Mouse (Mus musculus): ENCODE data around the gene Serpinf1. TPM values are rescaled to one million over a fixed set of nuclear protein-coding genes. Genes with fewer than 3 reads are reported as not detected.

Serpinf1 gene
- polyA plus RNA-seq, 1 experiment from 2014 or later = 45.4 TPM

- H3K4me1 ChIP-seq (ENCODE audit: control insufficient read depth, insufficient read depth, low read depth, low read length) = no peaks in the 10 kb centered on the region
- H3K4me2 ChIP-seq (ENCODE audit: low read length) = no peak overlapping the region
- H3K9ac ChIP-seq (ENCODE audit: low read depth, low read length) = no peak overlapping the region
- no peaks in the 10 kb centered on the region for H3K27me3 ChIP-seq (replicated peaks; ENCODE audit: control insufficient read depth, insufficient read depth, low read length)
- H3K4me3 ChIP-seq (ENCODE audit: low read length) = no peak overlapping the region
- no peaks in the 10 kb centered on the region for H3K9me3 ChIP-seq (ENCODE audit: control insufficient read depth, low read length)
- no peak overlapping the region for H3K27ac ChIP-seq (ENCODE audit: low read depth, low read length)
- WGBS = 78% methylated on average over 7 of the region's 7 CpGs
- no peak for ATAC-seq
- H3K36me3 ChIP-seq (ENCODE audit: control insufficient read depth, insufficient read depth, low read length) = no peaks in the 10 kb centered on the region
These were observed 2.5 kb downstream of the Serpinf1 start for GRCm38 (mm10) chr11:75420037-75420436.

DNA sequence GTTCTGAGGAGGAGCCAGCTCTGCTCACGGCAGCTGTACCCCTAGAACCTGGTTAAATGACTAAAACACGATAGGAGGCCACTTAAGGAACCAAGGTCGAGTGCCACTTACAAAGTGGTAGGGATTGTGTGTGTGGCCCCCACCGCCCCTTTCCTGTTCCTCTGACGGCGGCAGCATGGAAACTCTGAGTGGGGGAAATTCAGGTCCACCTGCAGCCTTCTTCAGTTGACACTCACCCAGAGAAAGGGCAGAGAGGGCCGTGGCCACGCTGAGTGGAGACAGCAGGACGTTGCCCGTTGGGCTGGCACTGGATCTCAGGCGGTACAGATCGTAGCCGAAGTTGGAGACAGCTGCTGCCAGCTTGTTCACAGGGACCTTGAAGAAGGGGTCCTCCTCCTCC, 6.5 kb downstream of the Serpinf1 start:
- ATAC-seq = no peak
- H3K27me3 ChIP-seq (replicated peaks; ENCODE audit: control insufficient read depth, insufficient read depth, low read length) = no peaks in the 10 kb centered on the region
- no peaks in the 10 kb centered on the region for H3K9me3 ChIP-seq (ENCODE audit: control insufficient read depth, low read length)
- no peak overlapping the region for H3K9ac ChIP-seq (ENCODE audit: low read depth, low read length)
- H3K4me1 ChIP-seq (ENCODE audit: control insufficient read depth, insufficient read depth, low read depth, low read length) = no peaks in the 10 kb centered on the region
- 85% methylated on average over 13 of the region's 13 CpGs for WGBS
- H3K4me2 ChIP-seq (ENCODE audit: low read length) = no peak overlapping the region
- H3K36me3 ChIP-seq (ENCODE audit: control insufficient read depth, insufficient read depth, low read length) = no peaks in the 10 kb centered on the region
- H3K4me3 ChIP-seq (ENCODE audit: low read length) = no peak overlapping the region
- H3K27ac ChIP-seq (ENCODE audit: low read depth, low read length) = no peak overlapping the region

GRCm38 (mm10) chr11:75415096-75415495, 7.4 kb downstream of the Serpinf1 start:
- H3K9ac ChIP-seq (ENCODE audit: low read depth, low read length) = no peak overlapping the region
- WGBS = 48% methylated on average over 7 of the region's 7 CpGs
- no peak overlapping the region for H3K27ac ChIP-seq (ENCODE audit: low read depth, low read length)
- H3K4me1 ChIP-seq (ENCODE audit: control insufficient read depth, insufficient read depth, low read depth, low read length) = no peaks in the 10 kb centered on the region
- no peak overlapping the region for H3K4me2 ChIP-seq (ENCODE audit: low read length)
- no peaks in the 10 kb centered on the region for H3K27me3 ChIP-seq (replicated peaks; ENCODE audit: control insufficient read depth, insufficient read depth, low read length)
- H3K9me3 ChIP-seq (ENCODE audit: control insufficient read depth, low read length) = no peaks in the 10 kb centered on the region
- no peak for ATAC-seq
- no peak overlapping the region for H3K4me3 ChIP-seq (ENCODE audit: low read length)
- H3K36me3 ChIP-seq (ENCODE audit: control insufficient read depth, insufficient read depth, low read length) = no peaks in the 10 kb centered on the region

DNA sequence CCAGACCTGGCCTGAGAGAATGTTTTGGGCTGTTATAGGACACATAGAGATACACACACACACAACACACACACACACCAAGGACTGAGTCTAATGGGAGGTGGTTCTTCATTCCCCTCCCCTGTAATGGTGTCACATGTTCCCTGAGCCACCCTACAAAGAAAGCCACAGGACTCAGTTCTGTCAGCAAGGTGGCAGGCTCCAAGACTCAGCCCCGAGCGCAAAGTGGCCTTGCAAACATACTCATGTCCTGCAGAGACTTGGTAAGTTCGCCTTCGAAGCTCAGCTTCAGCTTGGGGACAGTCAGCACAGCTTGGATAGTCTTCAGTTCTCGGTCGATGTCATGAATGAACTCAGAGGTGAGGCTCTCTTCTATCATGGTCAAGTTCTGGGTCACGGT, 11.9 kb downstream of the Serpinf1 start:
- Histone ChIP-seq H3K27me3 (replicated peaks; ENCODE audit: control insufficient read depth, insufficient read depth, low read length) (no peaks in the 10 kb centered on the region), H3K4me3 (ENCODE audit: low read length) (no peak overlapping the region), H3K4me1 (ENCODE audit: control insufficient read depth, insufficient read depth, low read depth, low read length) (no peaks in the 10 kb centered on the region), H3K36me3 (ENCODE audit: control insufficient read depth, insufficient read depth, low read length) (no peaks in the 10 kb centered on the region), H3K9ac (ENCODE audit: low read depth, low read length) (no peak overlapping the region), H3K9me3 (ENCODE audit: control insufficient read depth, low read length) (no peaks in the 10 kb centered on the region), H3K27ac (ENCODE audit: low read depth, low read length) (no peak overlapping the region), H3K4me2 (ENCODE audit: low read length) (no peak overlapping the region)
- no peak for ATAC-seq
- WGBS = 93% methylated on average over 7 of the region's 7 CpGs

DNA sequence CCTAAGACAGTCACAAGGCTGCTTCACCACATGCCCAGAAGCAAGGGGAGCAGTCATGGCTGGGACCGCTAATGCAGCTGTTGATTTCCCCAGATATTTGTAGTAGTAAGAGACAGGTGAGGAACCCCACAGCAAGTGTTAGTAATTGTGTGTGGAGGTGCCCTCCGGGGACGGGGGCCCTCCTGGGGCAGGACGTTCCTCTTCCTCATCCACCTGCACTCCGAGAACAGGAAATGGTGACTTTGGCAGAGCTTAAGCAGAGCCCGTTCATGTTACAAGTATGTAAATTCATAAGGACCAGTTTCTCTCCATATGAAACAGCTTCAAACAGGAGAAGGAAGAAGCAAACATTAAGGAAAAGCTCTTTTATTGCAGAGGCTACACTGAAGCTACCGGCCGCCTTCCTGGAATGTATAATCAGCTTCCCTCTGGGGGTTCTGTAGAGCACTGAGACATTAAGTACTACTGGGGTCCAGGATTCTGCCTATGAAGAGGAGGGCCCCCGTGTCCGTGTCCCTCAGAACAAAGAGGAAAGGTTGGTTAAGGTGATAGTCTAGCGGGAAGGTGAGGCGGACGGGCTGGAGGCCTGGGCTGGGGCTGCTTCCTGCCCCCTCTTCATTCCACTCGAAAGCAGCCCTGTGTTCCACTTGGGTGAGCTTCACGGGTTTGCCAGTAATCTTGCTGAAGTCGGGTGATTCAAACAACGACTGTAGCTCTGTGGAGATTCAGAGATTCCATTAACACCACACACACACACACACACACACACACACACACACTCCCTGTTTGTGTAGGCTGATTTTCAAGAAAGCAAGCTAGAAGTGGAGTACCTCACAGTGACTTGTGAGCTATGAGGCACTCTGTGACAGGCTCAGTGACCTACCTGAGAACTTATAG, 12.6 kb downstream of the Serpinf1 start:
- H3K4me2 ChIP-seq (ENCODE audit: low read length) = no peak overlapping the region
- no peaks in the 10 kb centered on the region for H3K9me3 ChIP-seq (ENCODE audit: control insufficient read depth, low read length)
- WGBS = 75% methylated on average over 17 of the region's 17 CpGs
- H3K27me3 ChIP-seq (replicated peaks; ENCODE audit: control insufficient read depth, insufficient read depth, low read length) = no peaks in the 10 kb centered on the region
- no peaks in the 10 kb centered on the region for H3K36me3 ChIP-seq (ENCODE audit: control insufficient read depth, insufficient read depth, low read length)
- ATAC-seq = no peak
- no peak overlapping the region; the same call in 1 of the 2 replicates for H3K9ac ChIP-seq (ENCODE audit: low read depth, low read length)
- H3K4me3 ChIP-seq (ENCODE audit: low read length) = no peak overlapping the region
- H3K27ac ChIP-seq (ENCODE audit: low read depth, low read length) = no peak overlapping the region
- H3K4me1 ChIP-seq (ENCODE audit: control insufficient read depth, insufficient read depth, low read depth, low read length) = no peaks in the 10 kb centered on the region

DNA sequence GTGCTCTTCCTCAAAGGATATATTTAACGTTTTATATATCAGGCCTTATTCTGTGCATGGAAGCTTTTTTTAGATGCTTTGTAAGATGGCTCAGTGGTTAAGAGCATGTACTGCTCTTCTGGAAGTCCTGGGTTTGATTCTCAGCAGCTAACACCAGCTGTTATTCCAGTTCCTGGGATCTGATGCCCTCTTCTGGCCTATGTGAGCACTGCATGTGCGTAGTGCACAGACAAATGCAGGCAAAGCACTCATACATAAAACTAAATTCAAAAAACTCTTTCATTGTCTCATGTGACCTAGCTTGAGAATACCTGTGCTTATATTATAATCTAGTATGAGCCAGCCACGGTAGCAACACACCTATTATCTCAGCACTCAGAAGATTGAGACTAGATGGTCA, 15.6 kb downstream of the Serpinf1 start:
- Histone ChIP-seq H3K4me1 (ENCODE audit: control insufficient read depth, insufficient read depth, low read depth, low read length) (no peaks in the 10 kb centered on the region), H3K9me3 (ENCODE audit: control insufficient read depth, low read length) (no peaks in the 10 kb centered on the region), H3K36me3 (ENCODE audit: control insufficient read depth, insufficient read depth, low read length) (no peaks in the 10 kb centered on the region), H3K4me2 (ENCODE audit: low read length) (no peak overlapping the region), H3K9ac (ENCODE audit: low read depth, low read length) (no peak overlapping the region), H3K27ac (ENCODE audit: low read depth, low read length) (no peak overlapping the region), H3K27me3 (replicated peaks; ENCODE audit: control insufficient read depth, insufficient read depth, low read length) (no peaks in the 10 kb centered on the region), H3K4me3 (ENCODE audit: low read length) (no peak overlapping the region)
- 45% methylated on average over 3 of the region's 3 CpGs for WGBS
- no peak for ATAC-seq

GRCm38 (mm10) chr11:75406104-75406503, 16.4 kb downstream of the Serpinf1 start:
- Histone ChIP-seq H3K4me2 (ENCODE audit: low read length) (no peak overlapping the region), H3K4me3 (ENCODE audit: low read length) (no peak overlapping the region), H3K27me3 (replicated peaks; ENCODE audit: control insufficient read depth, insufficient read depth, low read length) (no peaks in the 10 kb centered on the region), H3K4me1 (ENCODE audit: control insufficient read depth, insufficient read depth, low read depth, low read length) (no peaks in the 10 kb centered on the region), H3K9me3 (ENCODE audit: control insufficient read depth, low read length) (no peaks in the 10 kb centered on the region), H3K36me3 (ENCODE audit: control insufficient read depth, insufficient read depth, low read length) (no peaks in the 10 kb centered on the region), H3K9ac (ENCODE audit: low read depth, low read length) (no peak overlapping the region), H3K27ac (ENCODE audit: low read depth, low read length) (no peak overlapping the region)
- WGBS = 64% methylated on average over 4 of the region's 4 CpGs
- ATAC-seq = no peak

GRCm38 (mm10) chr11:75404801-75405200, 17.7 kb downstream of the Serpinf1 start:
- ATAC-seq = no peak
- Histone ChIP-seq H3K9ac (ENCODE audit: low read depth, low read length) (no peak overlapping the region), H3K4me1 (ENCODE audit: control insufficient read depth, insufficient read depth, low read depth, low read length) (no peaks in the 10 kb centered on the region), H3K27me3 (replicated peaks; ENCODE audit: control insufficient read depth, insufficient read depth, low read length) (no peaks in the 10 kb centered on the region), H3K27ac (ENCODE audit: low read depth, low read length) (no peak overlapping the region), H3K4me3 (ENCODE audit: low read length) (no peak overlapping the region), H3K36me3 (ENCODE audit: control insufficient read depth, insufficient read depth, low read length) (no peaks in the 10 kb centered on the region), H3K9me3 (ENCODE audit: control insufficient read depth, low read length) (no peaks in the 10 kb centered on the region), H3K4me2 (ENCODE audit: low read length) (no peak overlapping the region)
- 94% methylated on average over 6 of the region's 6 CpGs for WGBS

DNA sequence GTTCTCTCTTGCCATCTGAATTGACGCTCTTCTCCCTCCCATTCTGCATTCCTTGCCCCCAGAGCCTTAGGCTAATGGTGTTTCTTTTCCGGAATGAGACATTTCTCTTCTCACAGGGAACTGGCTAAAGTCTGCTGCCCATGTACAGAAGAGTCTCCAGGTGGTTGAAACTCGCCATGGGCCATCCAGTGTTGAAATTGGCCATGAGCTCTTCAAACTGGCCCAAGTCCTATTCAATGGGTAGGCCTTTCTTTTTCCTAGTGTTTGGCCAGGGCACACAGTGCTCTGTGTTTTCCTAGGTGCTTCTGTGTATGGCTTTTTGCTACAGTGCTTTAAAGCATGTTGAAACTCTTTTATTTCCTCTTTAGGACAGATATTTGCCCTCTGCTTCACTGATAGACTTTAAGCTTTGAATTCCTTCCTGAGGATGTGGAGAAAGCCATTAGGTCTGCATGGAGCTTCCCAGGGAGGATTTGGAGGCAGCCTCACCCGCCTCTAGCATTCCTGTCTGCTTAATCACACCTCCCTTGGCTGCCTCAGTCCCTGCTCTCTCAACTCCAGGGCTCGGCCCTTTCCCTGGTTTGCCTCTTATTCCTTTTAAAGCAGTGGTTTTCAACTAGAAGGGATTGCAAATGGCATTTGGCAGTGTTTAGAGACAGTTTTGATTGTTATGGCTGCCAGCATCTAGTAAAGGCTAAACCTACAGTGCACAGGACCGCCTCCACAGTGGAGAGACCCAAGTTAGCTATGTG, 19.0 kb downstream of the Serpinf1 start:
- Histone ChIP-seq H3K27ac (ENCODE audit: low read depth, low read length) (no peak overlapping the region), H3K4me3 (ENCODE audit: low read length) (no peak overlapping the region), H3K9ac (ENCODE audit: low read depth, low read length) (no peak overlapping the region), H3K4me2 (ENCODE audit: low read length) (no peak overlapping the region), H3K9me3 (ENCODE audit: control insufficient read depth, low read length) (no peaks in the 10 kb centered on the region), H3K4me1 (ENCODE audit: control insufficient read depth, insufficient read depth, low read depth, low read length) (no peaks in the 10 kb centered on the region), H3K27me3 (replicated peaks; ENCODE audit: control insufficient read depth, insufficient read depth, low read length) (no peaks in the 10 kb centered on the region), H3K36me3 (ENCODE audit: control insufficient read depth, insufficient read depth, low read length) (no peaks in the 10 kb centered on the region)
- 80% methylated on average over 6 of the region's 6 CpGs for whole genome bisulfite sequencing
- no peak for ATAC-seq
